Mouse (Mus musculus) adrenal gland, postnatal 10 days (tissue): ENCODE results near the gene Cst13. TPM values are rescaled to one million over a fixed set of nuclear protein-coding genes. Genes with fewer than 3 reads are reported as not detected.
A peak's percentile ranks its signal among the peaks of the same experiment; 100 is the strongest.

Source experiments
- DNase-seq: peaks from one replicate; pipeline ENCODE4 v3.0.0; 2021; ENCODE audit warnings: mixed read lengths
- total RNA-seq, 2 experiments: library from RNA; stranded (reverse); gene quantifications; 2 replicates each; pipeline ENCODE4 v1.2.3; 2021

The Cst13 gene
- total RNA-seq, 2 experiments from 2014 or later, result not detected

GRCm38 (mm10) chr2:148874617-148875334, 54.9 kb downstream of the Cst13 start:
- DNase-seq, result peak; percentile 52

GRCm38 (mm10) chr2:148875335-148875811, 55.5 kb downstream of the Cst13 start, which contains the start of gene Cst3:
Gene Cst3 (minus strand): TSS chr2:148875692.
- peak; percentile 97 for DNase-seq

- peak; percentile 82 for DNase-seq
These were observed 57.3 kb downstream of the Cst13 start for GRCm38 (mm10) chr2:148877016-148877770.

- DNase-seq, result no peak
These were observed 58.8 kb downstream of the Cst13 start for GRCm38 (mm10) chr2:148878641-148879130.

- DNase-seq, result peak; percentile 16
These were observed 59.3 kb downstream of the Cst13 start for GRCm38 (mm10) chr2:148879199-148879598.

Other genes with a start within 250 kb of the Cst13 start
- gene Nxt1, start 147.5 kb upstream of the Cst13 start, total RNA-seq, result 10 to 100 TPM; 20.0 to 22.6 TPM
- 10 to 100 TPM; 28.1 to 31.7 TPM for gene Gzf1, start 139.1 kb upstream of the Cst13 start, total RNA-seq
- gene Napb, start 87.6 kb upstream of the Cst13 start, total RNA-seq, result 10 to 100 TPM in 1 of 2 experiments, 1 to 10 TPM in 1; 5.5 to 10.4 TPM
- not detected for gene Cstl1, start 69.7 kb upstream of the Cst13 start, total RNA-seq
- not detected for gene Cst11, start 48.6 kb upstream of the Cst13 start, total RNA-seq
- gene 8030411F24Rik, start 38.1 kb upstream of the Cst13 start, total RNA-seq, result not detected
- not detected for gene Cst12, start 30.7 kb upstream of the Cst13 start, total RNA-seq
- 10 to 100 TPM; 60.9 to 87.0 TPM for gene Cst8, start 21.3 kb upstream of the Cst13 start, total RNA-seq
- not detected for gene Cst9, start 15.1 kb downstream of the Cst13 start, total RNA-seq
- gene 9230104L09Rik, start 45.0 kb downstream of the Cst13 start, total RNA-seq, result 1 to 10 TPM; 1.4 to 1.7 TPM
- 100 to 1,000 TPM; 839 to 876 TPM for gene Cst3, start 55.6 kb downstream of the Cst13 start, total RNA-seq
- not detected for gene Gm1330, start 183.2 kb downstream of the Cst13 start, total RNA-seq
- gene Gm10750, start 197.2 kb downstream of the Cst13 start, total RNA-seq, result not detected